Mouse (Mus musculus): ENCODE measurements around the gene Msi2.

DNA sequence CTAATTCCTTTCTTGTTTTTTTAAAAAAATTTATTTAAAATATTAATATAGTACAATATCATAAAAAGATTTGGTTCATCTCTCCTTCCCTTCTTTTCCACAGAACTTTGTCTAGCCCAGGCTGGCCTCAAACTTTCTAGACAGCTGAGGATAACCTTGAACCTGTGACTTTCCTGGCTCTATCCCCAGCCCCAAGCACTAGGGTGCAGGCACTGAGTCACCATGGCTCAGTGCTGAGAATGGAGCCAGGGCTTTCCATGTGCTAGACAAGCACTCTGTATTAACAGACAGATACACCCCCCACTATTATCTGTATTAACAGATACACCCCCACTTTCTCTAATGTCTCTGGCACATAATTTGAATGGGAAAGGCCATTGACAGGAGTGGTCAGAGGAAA is 249.3 kb downstream of the Msi2 start:
- TF ChIP-seq CTCF (IDR thresholded peaks at IDR 0.05; ENCODE audit: extremely low read depth, insufficient read depth, insufficient read length, insufficient replicate concordance) (no peak), POLR2A (IDR thresholded peaks at IDR 0.05; ENCODE audit: low read depth, low read length) (no peak)
